Mouse (Mus musculus) lung, embryonic 16.5 days (tissue): Measurements from ENCODE around the gene Ddx25. TPM values are rescaled to one million over a fixed set of nuclear protein-coding genes. Genes with fewer than 3 reads are reported as not detected.

Experiments used
- ATAC-seq: fragments of 200-750 bp; cut with Nextera tagmentation; 2 replicates; pipeline ENCODE4 v1.8.0; 2017; ENCODE audit warnings: low read depth, mild to moderate bottlenecking, moderate library complexity
- H3K27ac ChIP-seq: fragments of 300-500 bp; sonication (generic); 2 replicates; pipeline ENCODE4 v1.5.1; 2014; ENCODE audit warnings: mild to moderate bottlenecking, control low read depth, low read length
- H3K27me3 ChIP-seq: fragments of 300-500 bp; sonication (generic); 2 replicates; pipeline ENCODE4 v1.6.1; 2014; ENCODE audit warnings: low read depth, low read length, mixed read lengths; ENCODE audit not compliant: control insufficient read depth, insufficient read depth
- H3K36me3 ChIP-seq: fragments of 300-500 bp; sonication (generic); 2 replicates; pipeline ENCODE4 v1.6.1; 2014; ENCODE audit warnings: low read length; ENCODE audit not compliant: control insufficient read depth, insufficient read depth
- H3K4me1 ChIP-seq: fragments of 300-500 bp; sonication (generic); replicated peaks from 2 replicates; pipeline ENCODE4 v1.6.1; 2014; ENCODE audit warnings: low read length, mixed read lengths; ENCODE audit not compliant: control insufficient read depth, insufficient read depth
- H3K4me2 ChIP-seq: fragments of 300-500 bp; sonication (generic); 2 replicates; pipeline ENCODE4 v1.6.1; 2014; ENCODE audit warnings: low read depth, low read length, control low read depth
- H3K4me3 ChIP-seq: fragments of 300-500 bp; sonication (generic); 2 replicates; pipeline ENCODE4 v1.5.1; 2014; ENCODE audit warnings: mild to moderate bottlenecking, low read length, control low read depth
- H3K9ac ChIP-seq: fragments of 300-500 bp; sonication (generic); 2 replicates; pipeline ENCODE4 v1.6.1; 2014; ENCODE audit warnings: low read length, control low read depth
- H3K9me3 ChIP-seq: fragments of 300-500 bp; sonication (generic); 2 replicates; pipeline ENCODE4 v1.6.1; 2016; ENCODE audit warnings: low read length; ENCODE audit not compliant: control insufficient read depth
- WGBS: fragments of 180-500 bp; shearing (Covaris S2); extraction: QIAGEN DNeasy Blood & Tissue Kit; methylation state at CpG from one replicate; pipeline ENCODE4 v1.1.7; 2014; 5-methylcytosine and 5-hydroxymethylcytosine counted together
- polyA plus RNA-seq: library from polyadenylated mRNA; unstranded; fragments of >200 nt; fragmentation: Nextera tagmentation; extraction: Ambion mirVana; gene quantifications from 2 replicates; pipeline ENCODE4 v1.2.1, GENCODE M21; 2015

The Ddx25 gene
- polyA plus RNA-seq, 1 experiment from 2014 or later: 0.77 TPM

DNA sequence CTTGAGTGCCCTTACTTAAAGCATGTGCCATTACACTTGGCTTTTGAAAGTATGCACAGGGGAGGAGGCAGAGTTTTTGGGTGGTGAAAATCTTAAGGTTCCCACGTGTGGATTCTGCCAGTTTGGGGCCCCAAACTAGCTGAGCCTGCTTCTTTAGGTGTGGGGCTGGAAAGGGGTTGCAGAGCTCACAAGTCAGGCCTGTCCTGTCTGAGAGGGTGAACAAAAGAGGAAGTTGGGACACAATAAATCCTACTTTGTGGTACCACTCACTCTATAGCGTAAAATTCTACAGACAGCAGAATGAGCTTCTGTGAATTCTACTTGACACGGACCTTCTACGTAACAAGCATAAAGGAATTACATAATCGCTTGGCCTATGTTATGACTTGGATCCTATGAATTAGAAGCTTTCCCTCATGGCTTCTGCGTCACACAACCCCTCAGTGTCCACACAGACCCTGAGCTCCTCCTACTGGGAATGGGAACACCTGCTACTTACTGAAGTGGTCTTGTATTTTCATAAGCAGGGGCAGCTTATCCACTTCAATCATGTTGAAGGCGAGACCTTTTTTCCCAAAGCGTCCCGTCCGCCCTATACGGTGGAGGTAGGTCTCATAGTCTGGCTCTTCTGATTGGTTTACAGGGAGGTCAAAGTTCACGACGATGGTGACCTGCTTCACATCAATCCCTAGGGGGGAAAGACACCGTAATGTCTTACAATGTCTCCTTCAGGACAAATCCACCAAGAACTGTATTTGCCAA lies 15.0 kb downstream of the Ddx25 start:
- WGBS: 79% methylated on average over 14 of the region's 14 CpGs
- H3K4me2 ChIP-seq: no peak overlapping the region
- no peak overlapping the region for H3K9ac ChIP-seq
- no peak overlapping the region for H3K27ac ChIP-seq
- H3K36me3 ChIP-seq: no peaks in the 10 kb centered on the region
- no peaks in the 10 kb centered on the region for H3K4me1 ChIP-seq
- H3K9me3 ChIP-seq: no peaks in the 10 kb centered on the region
- H3K27me3 ChIP-seq: no peaks in the 10 kb centered on the region
- no peak for ATAC-seq
- H3K4me3 ChIP-seq: no peak overlapping the region

GRCm38 (mm10) chr9:35541941-35542340 lies 16.4 kb downstream of the Ddx25 start:
- no peak overlapping the region for H3K9ac ChIP-seq
- H3K4me2 ChIP-seq: no peak overlapping the region
- no peaks in the 10 kb centered on the region for H3K36me3 ChIP-seq
- no peaks in the 10 kb centered on the region for H3K4me1 ChIP-seq
- no peaks in the 10 kb centered on the region for H3K27me3 ChIP-seq
- ATAC-seq: no peak
- no peak overlapping the region for H3K4me3 ChIP-seq
- H3K9me3 ChIP-seq: no peaks in the 10 kb centered on the region
- no peak overlapping the region for H3K27ac ChIP-seq
- 62% methylated on average over 6 of the region's 6 CpGs for WGBS

GRCm38 (mm10) chr9:35541488-35541887 lies 16.8 kb downstream of the Ddx25 start:
- Histone ChIP-seq H3K4me2 (no peak overlapping the region), H3K27ac (no peak overlapping the region), H3K9ac (no peak overlapping the region), H3K4me1 (no peaks in the 10 kb centered on the region), H3K36me3 (no peaks in the 10 kb centered on the region), H3K4me3 (no peak overlapping the region), H3K9me3 (no peaks in the 10 kb centered on the region), H3K27me3 (no peaks in the 10 kb centered on the region)
- WGBS: 6% methylated on average over 6 of the region's 6 CpGs
- ATAC-seq: peak; percentile 80

DNA sequence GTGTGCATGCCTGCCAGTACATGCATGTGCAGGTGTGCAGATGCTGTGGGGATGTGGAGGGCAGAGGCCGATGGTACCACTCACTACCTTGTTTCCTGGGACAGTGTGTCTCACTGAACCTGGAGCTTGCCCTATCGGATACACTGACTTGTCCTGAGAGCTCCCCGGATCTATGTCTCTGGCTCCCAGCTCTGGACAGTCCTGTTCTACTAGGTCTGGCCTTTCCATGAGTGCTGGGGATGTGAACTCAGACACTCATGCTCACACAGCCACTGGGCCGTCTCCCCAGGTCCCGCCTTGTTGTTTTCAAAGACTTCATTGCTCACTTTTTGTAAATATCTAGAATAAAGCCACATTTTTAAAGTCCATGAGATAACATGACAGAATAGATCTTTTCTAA lies 17.3 kb downstream of the Ddx25 start:
- Histone ChIP-seq H3K4me1 (no peaks in the 10 kb centered on the region), H3K4me3 (no peak overlapping the region), H3K27ac (no peak overlapping the region), H3K4me2 (no peak overlapping the region), H3K36me3 (no peaks in the 10 kb centered on the region), H3K9me3 (no peaks in the 10 kb centered on the region), H3K9ac (no peak overlapping the region), H3K27me3 (no peaks in the 10 kb centered on the region)
- ATAC-seq: no peak
- 68% methylated on average over 5 of the region's 5 CpGs for WGBS

DNA sequence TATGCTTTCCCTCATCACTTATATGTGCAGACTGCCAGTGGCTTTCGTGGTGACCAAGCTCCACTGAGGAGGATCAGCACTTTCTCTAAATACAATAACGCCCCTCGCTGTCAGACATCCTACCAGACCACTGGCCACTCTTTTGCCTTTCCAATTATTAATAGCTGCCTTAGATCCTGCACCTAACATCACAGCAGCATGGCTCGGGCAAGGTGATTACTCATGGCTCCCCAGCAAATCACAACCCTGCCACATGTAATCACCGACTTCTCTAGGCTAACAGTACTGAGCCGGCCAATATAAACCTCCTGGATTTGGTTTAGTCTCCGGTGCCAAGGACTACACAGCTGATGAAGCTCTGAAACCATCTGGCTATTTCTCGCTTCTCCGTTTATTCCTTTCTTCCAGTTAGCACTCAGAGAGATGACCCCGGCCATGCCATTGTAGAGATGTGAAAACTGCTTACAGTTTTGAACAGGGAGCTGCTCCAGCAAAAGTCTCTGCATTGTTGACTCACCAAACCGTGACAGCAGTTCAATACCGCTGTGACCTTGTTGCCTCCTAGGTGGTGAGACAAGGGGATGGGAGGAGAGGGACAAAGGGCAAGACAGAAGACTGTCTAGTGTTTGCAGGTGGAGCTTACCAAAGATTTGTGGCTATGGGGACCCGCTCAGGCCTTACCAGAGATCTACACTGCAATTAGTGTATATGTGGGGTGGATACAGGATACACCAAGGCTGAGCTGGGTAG lies 19.2 kb downstream of the Ddx25 start:
- Histone ChIP-seq H3K27me3 (no peaks in the 10 kb centered on the region), H3K9me3 (no peaks in the 10 kb centered on the region), H3K4me3 (no peak overlapping the region), H3K4me2 (no peak overlapping the region), H3K4me1 (no peaks in the 10 kb centered on the region), H3K36me3 (no peaks in the 10 kb centered on the region), H3K27ac (no peak overlapping the region), H3K9ac (no peak overlapping the region)
- no peak for ATAC-seq
- WGBS: 56% methylated on average over 13 of the region's 13 CpGs

- H3K9me3 ChIP-seq: no peaks in the 10 kb centered on the region
- no peak for ATAC-seq
- H3K4me1 ChIP-seq: no peaks in the 10 kb centered on the region
- H3K4me3 ChIP-seq: no peak overlapping the region
- 61% methylated on average over 4 of the region's 4 CpGs for WGBS
- H3K4me2 ChIP-seq: no peak overlapping the region
- no peaks in the 10 kb centered on the region for H3K36me3 ChIP-seq
- no peak overlapping the region for H3K9ac ChIP-seq
- no peak overlapping the region for H3K27ac ChIP-seq
- H3K27me3 ChIP-seq: no peaks in the 10 kb centered on the region
Observed at GRCm38 (mm10) chr9:35535876-35536275, 22.5 kb downstream of the Ddx25 start.

GRCm38 (mm10) chr9:35535110-35535509 lies 23.2 kb downstream of the Ddx25 start:
- Histone ChIP-seq H3K9me3 (no peaks in the 10 kb centered on the region), H3K36me3 (no peaks in the 10 kb centered on the region), H3K27ac (no peak overlapping the region), H3K4me1 (no peaks in the 10 kb centered on the region), H3K4me2 (no peak overlapping the region), H3K27me3 (no peaks in the 10 kb centered on the region), H3K4me3 (no peak overlapping the region), H3K9ac (no peak overlapping the region)
- peak; percentile 80; the same call in 1 of the 2 replicates for ATAC-seq
- WGBS: 4% methylated on average over 2 of the region's 2 CpGs

GRCm38 (mm10) chr9:35533266-35533665 lies 25.1 kb downstream of the Ddx25 start:
- H3K4me2 ChIP-seq: no peak overlapping the region

GRCm38 (mm10) chr9:35529796-35530195 lies 28.5 kb downstream of the Ddx25 start:
- WGBS: 8% methylated on average over 1 of the region's 1 CpGs
- no peak for ATAC-seq
- Histone ChIP-seq H3K9me3 (no peaks in the 10 kb centered on the region), H3K27ac (no peak overlapping the region), H3K4me2 (no peak overlapping the region), H3K27me3 (no peaks in the 10 kb centered on the region), H3K4me1 (no peaks in the 10 kb centered on the region), H3K9ac (no peak overlapping the region), H3K4me3 (no peak overlapping the region), H3K36me3 (no peaks in the 10 kb centered on the region)

More at GRCm38 (mm10) chr9:35533266-35533665, 25.1 kb downstream of the Ddx25 start:
- WGBS: 51% methylated on average over 9 of the region's 9 CpGs
- Histone ChIP-seq H3K36me3 (no peaks in the 10 kb centered on the region), H3K4me3 (no peak overlapping the region), H3K4me1 (no peaks in the 10 kb centered on the region), H3K27me3 (no peaks in the 10 kb centered on the region), H3K27ac (no peak overlapping the region), H3K9ac (no peak overlapping the region), H3K9me3 (no peaks in the 10 kb centered on the region)
- no peak for ATAC-seq
